ENCODE assay signal across 8 mouse cellular contexts in genomic region chr11:78952467-78952866, GRCm38 (mm10). TPM values are rescaled to one million over a fixed set of nuclear protein-coding genes. Genes with fewer than 3 reads are reported as not detected.
DNase-seq lines count a peak whose midpoint lies in the region; ATAC-seq lines count a peak whose summit lies in the region.

No protein-coding gene starts in this region.

- ATAC-seq in frontal cortex, adult (ENCODE audit: low TSS enrichment): no peak

- intact Hi-C loops in heart, postnatal 14 days (cut with DNase I): loop anchor here (10.0 kb wide), 1 partner anchor 468 kb away; no protein-coding TSS in a partner anchor
- intact Hi-C loops in gastrocnemius, postnatal 36 days (cut with DNase I): no loop called here

- DNase-seq in testis, postnatal 10 days (ENCODE audit: low spot score): peak; percentile 83
- DNase-seq in testis, postnatal 14 days (ENCODE audit: low spot score): no peak
- peak; percentile 55 for DNase-seq in c-Kit-positive CD71-negative TER-119-negative erythroid progenitor cells, embryonic 14.5 days (ENCODE audit: low read depth)
- DNase-seq in heart, postnatal 14 days: peak; percentile 51 to 65
- DNase-seq in lung, postnatal 4 days: peak; percentile 46 to 55
- no peak for DNase-seq in spleen, postnatal 36 days (ENCODE audit: low spot score in 2 of 2)
- no peak for DNase-seq in gastrocnemius, postnatal 36 days

RNA-seq across cellular contexts. Expression of gene Nos2, which starts 31.9 kb away (rescaled TPM):
- 1 to 10 TPM; 6.6 TPM for total RNA-seq in heart, postnatal 14 days (2021)
- total RNA-seq in gastrocnemius, postnatal 36 days (2021): 1 to 10 TPM; 1.1 to 1.2 TPM

RNA-seq across cellular contexts. Expression of gene Lgals9, which starts 32.3 kb away (rescaled TPM):
- 10 to 100 TPM; 35.5 to 36.1 TPM for total RNA-seq in heart, postnatal 14 days (2021)
- 10 to 100 TPM in 1 of 2 experiments, 1 to 10 TPM in 1; 7.2 to 10.5 TPM for total RNA-seq in gastrocnemius, postnatal 36 days (2021)

Comparison
In these comparisons a context has a peak if more than half of its experiments do, and no peak if none do; other contexts are left out.
1. DNase-seq: peak in testis, postnatal 10 days (single experiment), c-Kit-positive CD71-negative TER-119-negative erythroid progenitor cells, embryonic 14.5 days (single experiment), heart, postnatal 14 days (2 of 2) and lung, postnatal 4 days (2 of 2); none in testis, postnatal 14 days (single experiment), spleen, postnatal 36 days (0 of 2) and gastrocnemius, postnatal 36 days (0 of 2).